Mouse (Mus musculus) subcutaneous adipose tissue, adult 2 months (tissue): Measurements from ENCODE around the gene Zfp36l1. TPM values are rescaled to one million over a fixed set of nuclear protein-coding genes. Genes with fewer than 3 reads are reported as not detected.

Experiments
- polyA plus RNA-seq: library from polyadenylated mRNA; depleted of rRNA; stranded (reverse); fragments of >200 nt; gene quantifications from 2 replicates; pipeline ENCODE4 v1.2.3, GENCODE M21; 2012; ENCODE audit warnings: low replicate concordance; rRNA removed

Gene Zfp36l1
- polyA plus RNA-seq: 114 and 308 TPM in 2 replicates

DNA sequence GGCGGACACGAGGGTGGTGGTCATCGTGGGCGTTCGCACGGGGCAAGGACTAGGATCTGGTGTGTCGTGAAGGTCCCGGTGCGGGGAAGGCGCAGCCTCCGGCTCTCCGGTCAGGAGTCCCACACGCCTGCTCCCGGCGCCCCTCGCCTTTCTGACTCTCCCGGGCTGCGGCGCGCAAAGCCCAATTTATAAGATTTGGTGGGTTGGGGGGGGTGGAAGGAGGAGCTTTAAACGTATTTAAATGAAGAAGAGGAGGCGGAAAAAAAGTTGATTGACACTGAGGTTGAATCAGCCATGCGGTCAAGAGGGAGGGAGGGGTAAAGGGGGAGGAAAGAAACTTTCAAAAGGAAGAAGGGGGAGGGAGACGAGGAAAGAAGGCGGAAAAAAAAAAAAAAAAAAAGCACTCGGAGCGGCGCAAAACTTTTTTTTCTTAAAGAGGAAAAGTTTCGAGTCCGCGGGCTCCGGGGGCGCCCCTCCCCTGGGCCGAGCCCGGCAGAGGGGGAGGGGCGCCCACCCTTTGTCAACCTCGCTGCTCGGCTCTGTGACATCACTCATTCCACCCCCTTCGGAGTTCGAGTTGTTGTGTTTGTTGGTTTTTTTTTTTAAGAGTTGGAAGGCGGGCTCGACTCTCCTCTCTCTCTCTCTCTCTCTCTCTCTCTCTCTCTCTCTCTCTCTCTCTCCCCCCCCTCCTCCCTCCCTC is at the start of gene Zfp36l1:
TSS of gene Zfp36l1 (minus strand) at position 162 of the 700 bp plus-strand sequence.

Other genes with a start within 250 kb of the Zfp36l1 start
- 61.6 and 213 TPM in 2 replicates for gene Actn1, start 147.4 kb upstream of the Zfp36l1 start, polyA plus RNA-seq